Mouse (Mus musculus): Measurements from ENCODE around the gene Relb.

Relb gene

GRCm38 (mm10) chr7:19629361-19629734, at the start of gene Relb:
Relb (minus strand) TSS chr7:19629438.
- peak; percentile 88 for DNase-seq (ENCODE audit: low spot score)

GRCm38 (mm10) chr7:19678901-19679300, 49.7 kb upstream of the Relb start:
- no peak for DNase-seq (ENCODE audit: low spot score)

- DNase-seq (ENCODE audit: low spot score): peak; percentile 86
Observed at GRCm38 (mm10) chr7:19677872-19678271, 48.6 kb upstream of the Relb start, which contains the start of gene Apoc2. Apoc2 (minus strand) TSS chr7:19677941.

GRCm38 (mm10) chr7:19676662-19677061, 47.4 kb upstream of the Relb start:
- DNase-seq (ENCODE audit: low spot score): peak; percentile 75

- no peak for DNase-seq (ENCODE audit: low spot score)
Observed at GRCm38 (mm10) chr7:19675824-19676223, 46.6 kb upstream of the Relb start.

- DNase-seq (ENCODE audit: low spot score): no peak
Observed at GRCm38 (mm10) chr7:19673083-19673699, 44.0 kb upstream of the Relb start.

GRCm38 (mm10) chr7:19671511-19671910, 42.3 kb upstream of the Relb start:
- DNase-seq (ENCODE audit: low spot score): no peak

GRCm38 (mm10) chr7:19668947-19669721, 39.9 kb upstream of the Relb start:
- DNase-seq (ENCODE audit: low spot score): peak; percentile 85

GRCm38 (mm10) chr7:19667434-19667833, 38.2 kb upstream of the Relb start:
- no peak for DNase-seq (ENCODE audit: low spot score)

GRCm38 (mm10) chr7:19666750-19667149, 37.5 kb upstream of the Relb start:
- DNase-seq (ENCODE audit: low spot score): no peak

GRCm38 (mm10) chr7:19664955-19665841, 36.0 kb upstream of the Relb start, which contains the start of gene Clptm1:
Clptm1 (minus strand) TSS chr7:19665033.
- peak; percentile 98 for DNase-seq (ENCODE audit: low spot score)

- DNase-seq (ENCODE audit: low spot score): no peak
Observed at GRCm38 (mm10) chr7:19664455-19664954, 35.3 kb upstream of the Relb start.

- DNase-seq (ENCODE audit: low spot score): no peak
Observed at GRCm38 (mm10) chr7:19663940-19664339, 34.7 kb upstream of the Relb start.

- DNase-seq (ENCODE audit: low spot score): no peak
Observed at GRCm38 (mm10) chr7:19652614-19653013, 23.4 kb upstream of the Relb start.

GRCm38 (mm10) chr7:19651063-19651786, 22.0 kb upstream of the Relb start:
- no peak for DNase-seq (ENCODE audit: low spot score)

- no peak for DNase-seq (ENCODE audit: low spot score)
Observed at GRCm38 (mm10) chr7:19641223-19641622, 12.0 kb upstream of the Relb start.

GRCm38 (mm10) chr7:19635074-19635827, 6.0 kb upstream of the Relb start:
- DNase-seq (ENCODE audit: low spot score): no peak

GRCm38 (mm10) chr7:19634591-19634990, 5.4 kb upstream of the Relb start:
- no peak for DNase-seq (ENCODE audit: low spot score)

GRCm38 (mm10) chr7:19633855-19634254, 4.6 kb upstream of the Relb start:
- DNase-seq (ENCODE audit: low spot score): no peak

GRCm38 (mm10) chr7:19633197-19633596, 4.0 kb upstream of the Relb start:
- no peak for DNase-seq (ENCODE audit: low spot score)

GRCm38 (mm10) chr7:19632720-19633119, 3.5 kb upstream of the Relb start:
- DNase-seq (ENCODE audit: low spot score): no peak
